In the genomic region with DNA sequence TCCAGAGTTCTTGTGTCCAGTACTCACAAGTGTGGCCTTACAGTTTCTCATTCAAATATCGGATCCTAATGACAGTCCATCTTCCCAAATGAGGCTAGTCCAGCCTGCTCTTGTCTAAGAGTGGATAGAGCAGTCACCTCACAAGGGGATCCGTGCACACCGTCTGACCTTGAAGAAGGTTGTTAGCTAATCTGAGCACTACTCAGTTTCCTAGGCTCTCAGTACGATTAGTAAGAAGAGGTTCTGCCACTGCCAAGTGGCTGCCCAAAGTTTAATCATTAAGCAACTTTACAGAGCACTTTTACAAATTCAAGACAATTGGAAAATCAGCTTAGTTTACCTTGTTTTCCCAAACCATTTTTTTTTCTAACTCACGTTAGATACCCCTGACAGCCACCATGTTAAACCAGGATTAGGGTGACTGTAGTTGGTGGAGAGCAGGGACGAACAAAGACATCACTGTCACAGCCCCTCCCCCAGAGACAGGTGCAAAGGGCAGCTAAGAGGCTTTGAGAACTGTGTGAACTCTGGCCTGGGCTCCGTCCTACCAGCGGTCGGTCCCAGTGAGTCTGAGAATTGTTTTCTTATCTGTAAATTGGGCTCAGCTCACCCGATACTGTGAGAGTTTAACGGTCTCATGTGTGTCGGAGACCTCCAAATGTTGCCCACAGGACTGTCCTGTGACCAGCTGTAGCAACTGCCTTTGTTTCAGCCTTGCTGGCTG, we compare ENCODE assay signal across 8 mouse cellular contexts.
DNase-seq lines count a peak whose midpoint lies in the region; ATAC-seq and TF ChIP-seq lines count a peak whose summit lies in the region.

No protein-coding gene starts in this region.

- peaks cover 37% of the 10 kb centered on the region for H3K4me1 ChIP-seq in E14TG2a.4 (replicated peaks; ENCODE audit: low read depth, low read length)
- H3K4me1 ChIP-seq in kidney, embryonic 16.5 days (ENCODE audit: insufficient read depth, low read length): peaks cover 12% of the 10 kb centered on the region
- H3K4me1 ChIP-seq in midbrain, embryonic 10.5 days: peaks cover 22% of the 10 kb centered on the region

- peak overlapping the region; percentile 37 for H3K4me3 ChIP-seq in E14TG2a.4 (replicated peaks; ENCODE audit: low read length)
- no peak overlapping the region for H3K4me3 ChIP-seq in kidney, embryonic 16.5 days (ENCODE audit: low read length)
- H3K4me3 ChIP-seq in midbrain, embryonic 10.5 days: 0 out of 2 replicates have a peak overlapping the region, but pooled peaks have one; percentile 62

- no peaks in the 10 kb centered on the region for H3K36me3 ChIP-seq in E14TG2a.4 (ENCODE audit: insufficient read depth, low read length)
- H3K36me3 ChIP-seq in kidney, embryonic 16.5 days (ENCODE audit: insufficient read depth, low read length): no peaks in the 10 kb centered on the region
- no peaks in the 10 kb centered on the region for H3K36me3 ChIP-seq in midbrain, embryonic 10.5 days

- peak; percentile 19 for DNase-seq in cerebellum, adult 11-12 months
- peak; percentile 55 for DNase-seq in midbrain, embryonic 10.5 days (ENCODE audit: low spot score)
- DNase-seq in adrenal gland, adult 8-10 months: no peak
- DNase-seq in adipocyte (ENCODE audit: low spot score): no peak
- no peak for DNase-seq in adrenal gland, postnatal 4 days (ENCODE audit: low spot score in 2 of 2)

- TF ChIP-seq CTCF in E14TG2a.4 (conservative IDR thresholded peaks at IDR 0.05; ENCODE audit: low read length): no peak

- H3K27ac ChIP-seq in kidney, embryonic 16.5 days (ENCODE audit: low read length): peak overlapping the region; percentile 1; the same call in 1 of the 2 replicates
- H3K27ac ChIP-seq in midbrain, embryonic 10.5 days (replicated peaks): peak overlapping the region; percentile 46; the same call in 1 of the 2 replicates

- no peaks in the 10 kb centered on the region for H3K9me3 ChIP-seq in E14TG2a.4 (ENCODE audit: low read length)
- no peaks in the 10 kb centered on the region for H3K9me3 ChIP-seq in kidney, embryonic 16.5 days (ENCODE audit: low read length)
- no peaks in the 10 kb centered on the region for H3K9me3 ChIP-seq in midbrain, embryonic 10.5 days (replicated peaks)

- no peak overlapping the region for H3K9ac ChIP-seq in kidney, embryonic 16.5 days (replicated peaks; ENCODE audit: low read length)

- 45% methylated on average over 12 of the region's 12 CpGs for WGBS in kidney, embryonic 16.5 days
- WGBS in midbrain, embryonic 10.5 days: 25% methylated on average over 12 of the region's 12 CpGs

- H3K4me2 ChIP-seq in kidney, embryonic 16.5 days (replicated peaks; ENCODE audit: low read depth, low read length): no peak overlapping the region

- peaks cover 17% of the 10 kb centered on the region for H3K27me3 ChIP-seq in E14TG2a.4 (ENCODE audit: insufficient read depth, low read length)
- H3K27me3 ChIP-seq in kidney, embryonic 16.5 days (ENCODE audit: insufficient read depth, low read length): no peaks in the 10 kb centered on the region
- peaks cover 31% of the 10 kb centered on the region for H3K27me3 ChIP-seq in midbrain, embryonic 10.5 days (ENCODE audit: low read depth, poor library complexity, severe bottlenecking)

- ATAC-seq in cerebellum, adult (ENCODE audit: insufficient number of reproducible peaks, low FRiP score, low TSS enrichment): no peak
- ATAC-seq in kidney, embryonic 16.5 days (ENCODE audit: low FRiP score, low TSS enrichment): no peak

Comparison
In these comparisons a context has a peak if more than half of its experiments do, and no peak if none do; other contexts are left out.
1. DNase-seq: peak in cerebellum, adult 11-12 months (single experiment) and midbrain, embryonic 10.5 days (single experiment); none in adrenal gland, adult 8-10 months (single experiment), adipocyte (single experiment) and adrenal gland, postnatal 4 days (0 of 2).